Mouse (Mus musculus) C2C12 (cell line): ENCODE results near the gene Camkv. TPM values are rescaled to one million over a fixed set of nuclear protein-coding genes. Genes with fewer than 3 reads are reported as not detected.

Source experiments
- H3K27me3 ChIP-seq: one replicate; pipeline ENCODE4 v1.6.1; 2011; ENCODE audit not compliant: control insufficient read depth, insufficient read depth, insufficient read length
- H3K36me3 ChIP-seq: one replicate; pipeline ENCODE4 v1.6.1; 2011; ENCODE audit not compliant: control insufficient read depth, insufficient read depth
- H3K4me3 ChIP-seq: one replicate; pipeline ENCODE4 v1.5.1; 2011; ENCODE audit warnings: mild to moderate bottlenecking, control low read depth; ENCODE audit not compliant: poor library complexity, insufficient read depth, severe bottlenecking
- H3K79me2 ChIP-seq: one replicate; pipeline ENCODE4 v1.6.1; 2011; ENCODE audit not compliant: control insufficient read depth, insufficient read depth
- H3K79me3 ChIP-seq: one replicate; pipeline ENCODE4 v1.6.1; 2011; ENCODE audit warnings: low read depth, control low read depth
- H3ac ChIP-seq: one replicate; pipeline ENCODE3; 2011; ENCODE audit warnings: low read depth; ENCODE audit not compliant: control insufficient read depth, insufficient read length
- CEBPB ChIP-seq: IDR thresholded peaks from one replicate; pipeline ENCODE4 v1.6.1; 2011; ENCODE audit warnings: low read depth, mild to moderate bottlenecking, control low read depth, moderate library complexity
- CTCF ChIP-seq: IDR thresholded peaks from one replicate; pipeline ENCODE4 v1.5.1; 2011; ENCODE audit not compliant: control insufficient read depth, insufficient read depth, insufficient read length
- FOSL1 ChIP-seq: IDR thresholded peaks from one replicate; pipeline ENCODE4 v1.8.0; 2011; ENCODE audit warnings: mild to moderate bottlenecking, low read length; ENCODE audit not compliant: poor library complexity, insufficient read depth, severe bottlenecking
- MAX ChIP-seq: IDR thresholded peaks from one replicate; pipeline ENCODE4 v1.6.1; 2011; ENCODE audit warnings: mild to moderate bottlenecking, control low read depth
- MYOD1 ChIP-seq: IDR thresholded peaks from one replicate; pipeline ENCODE4 v1.6.1; 2011; ENCODE audit warnings: low read depth; ENCODE audit not compliant: control insufficient read depth, insufficient read length
- MYOG ChIP-seq: IDR thresholded peaks from one replicate; pipeline ENCODE4 v1.6.1; 2011; ENCODE audit not compliant: control insufficient read depth, insufficient read length; ENCODE audit errors: extremely low read depth
- USF1 ChIP-seq: IDR thresholded peaks from one replicate; pipeline ENCODE4 v1.6.1; 2011; ENCODE audit warnings: low read depth, mild to moderate bottlenecking, control low read depth, moderate library complexity
- polyA plus RNA-seq: library from polyadenylated mRNA; unstranded; fragments of >200 nt; fragmentation: generic; extraction: Trizol; gene quantifications from one replicate; pipeline ENCODE4 v1.2.1, GENCODE M21; 2012; ENCODE audit warnings: missing spikeins

Camkv gene
- polyA plus RNA-seq, 1 experiment, result 0.07 TPM

GRCm38 (mm10) chr9:107907801-107908120 is 27.7 kb upstream of the Camkv start:
- H3K4me3 ChIP-seq, result no peak overlapping the region
- H3K27me3 ChIP-seq, result peaks cover 3% of the 10 kb centered on the region
- TF ChIP-seq MYOD1 (no peak), CEBPB (no peak), MAX (no peak), MYOG (no peak), USF1 (no peak), CTCF (no peak), FOSL1 (no peak)
- H3K79me2 ChIP-seq, result no peaks in the 10 kb centered on the region
- no peaks in the 10 kb centered on the region for H3K36me3 ChIP-seq
- no peak overlapping the region for H3ac ChIP-seq
- H3K79me3 ChIP-seq, result no peaks in the 10 kb centered on the region

- Histone ChIP-seq H3ac (no peak overlapping the region), H3K4me3 (no peak overlapping the region), H3K27me3 (peaks cover 6% of the 10 kb centered on the region), H3K79me2 (no peaks in the 10 kb centered on the region), H3K36me3 (no peaks in the 10 kb centered on the region), H3K79me3 (no peaks in the 10 kb centered on the region)
- TF ChIP-seq CTCF (no peak), MAX (no peak), MYOD1 (no peak), MYOG (no peak), CEBPB (no peak), FOSL1 (no peak), USF1 (no peak)
Measured at GRCm38 (mm10) chr9:107908410-107909158, 26.9 kb upstream of the Camkv start.

- Histone ChIP-seq H3K27me3 (peaks cover 12% of the 10 kb centered on the region), H3ac (no peak overlapping the region), H3K36me3 (no peaks in the 10 kb centered on the region), H3K79me3 (no peaks in the 10 kb centered on the region), H3K79me2 (no peaks in the 10 kb centered on the region), H3K4me3 (no peak overlapping the region)
- no peak for TF ChIP-seq MYOG
- TF ChIP-seq MYOD1, result no peak
- no peak for TF ChIP-seq CEBPB
- no peak for TF ChIP-seq FOSL1
- TF ChIP-seq USF1, result no peak
- TF ChIP-seq CTCF, result no peak
- TF ChIP-seq MAX, result no peak
Measured at GRCm38 (mm10) chr9:107910025-107910769, 25.3 kb upstream of the Camkv start.

- no peak for TF ChIP-seq MAX
- no peak for TF ChIP-seq MYOG
- TF ChIP-seq CEBPB, result no peak
- TF ChIP-seq USF1, result no peak
- TF ChIP-seq FOSL1, result no peak
- no peak for TF ChIP-seq MYOD1
- no peak for TF ChIP-seq CTCF
- Histone ChIP-seq H3K27me3 (peaks cover 16% of the 10 kb centered on the region), H3K79me3 (no peaks in the 10 kb centered on the region), H3K4me3 (no peak overlapping the region), H3K79me2 (no peaks in the 10 kb centered on the region), H3K36me3 (no peaks in the 10 kb centered on the region), H3ac (no peak overlapping the region)
Measured at GRCm38 (mm10) chr9:107914764-107915420, 20.6 kb upstream of the Camkv start.

GRCm38 (mm10) chr9:107917895-107918608 is 17.4 kb upstream of the Camkv start:
- TF ChIP-seq MYOG, result no peak
- no peak for TF ChIP-seq MYOD1
- no peak for TF ChIP-seq MAX
- TF ChIP-seq CTCF, result no peak
- TF ChIP-seq CEBPB, result no peak
- H3ac ChIP-seq, result no peak overlapping the region
- H3K79me3 ChIP-seq, result no peaks in the 10 kb centered on the region
- no peaks in the 10 kb centered on the region for H3K79me2 ChIP-seq
- no peak overlapping the region for H3K4me3 ChIP-seq
- H3K27me3 ChIP-seq, result peaks cover 11% of the 10 kb centered on the region
- H3K36me3 ChIP-seq, result no peaks in the 10 kb centered on the region
